Mouse (Mus musculus) G1E (cell line): Measurements from ENCODE around the gene Ptprh. TPM values are rescaled to one million over a fixed set of nuclear protein-coding genes. Genes with fewer than 3 reads are reported as not detected.

Source experiments
- ATAC-seq: 2 replicates; pipeline ENCODE4 v1.8.0; 2016; ENCODE audit warnings: mild to moderate bottlenecking; ENCODE audit not compliant: insufficient number of reproducible peaks, poor library complexity, low FRiP score, severe bottlenecking; ENCODE audit errors: extremely low read depth
- DNase-seq: peaks from one replicate; pipeline ENCODE4 v3.0.0; 2012; ENCODE audit warnings: low spot score
- H3K27me3 ChIP-seq: 2 replicates; pipeline ENCODE4 v1.6.1; 2012; ENCODE audit warnings: mild to moderate bottlenecking, low read length, inconsistent platforms; ENCODE audit not compliant: insufficient read depth
- H3K36me3 ChIP-seq: replicated peaks from 2 replicates; pipeline ENCODE3; 2012; ENCODE audit warnings: mild to moderate bottlenecking, inconsistent platforms
- H3K4me1 ChIP-seq: 2 replicates; pipeline ENCODE4 v1.6.1; 2012; ENCODE audit warnings: low read depth, low read length, inconsistent platforms, mixed read lengths; ENCODE audit not compliant: insufficient read depth
- H3K4me3 ChIP-seq: 2 replicates; pipeline ENCODE4 v1.5.1; 2012; ENCODE audit warnings: low read depth, mild to moderate bottlenecking, inconsistent platforms, low read length, moderate library complexity, mixed read lengths
- H3K9me3 ChIP-seq: replicated peaks from 2 replicates; pipeline ENCODE4 v1.6.1; 2012; ENCODE audit warnings: inconsistent platforms
- CTCF ChIP-seq: IDR thresholded peaks from 2 replicates; pipeline ENCODE4 v1.5.1; 2012; ENCODE audit warnings: low read depth, low read length, inconsistent platforms, mixed read lengths
- GATA1 ChIP-seq: IDR thresholded peaks from 2 replicates; pipeline ENCODE4 v1.6.1; 2012; ENCODE audit warnings: borderline replicate concordance, low read length, inconsistent platforms, mixed read lengths
- GATA2 ChIP-seq: IDR thresholded peaks from 2 replicates; pipeline ENCODE4 v1.6.1; 2012; ENCODE audit warnings: low read depth, low read length, inconsistent platforms, borderline replicate concordance
- POLR2AphosphoS5 ChIP-seq: IDR thresholded peaks from 2 replicates; pipeline ENCODE4 v1.6.1; 2012; ENCODE audit warnings: low read depth, low read length, inconsistent platforms; ENCODE audit not compliant: insufficient replicate concordance
- TAL1 ChIP-seq: conservative IDR thresholded peaks from 2 replicates; pipeline ENCODE4 v1.6.1; 2012; ENCODE audit warnings: low read depth, low read length, inconsistent platforms, mixed read lengths
- polyA plus RNA-seq: library from polyadenylated mRNA; stranded (reverse); fragments of >175 nt; gene quantifications from 2 replicates; pipeline ENCODE4 v1.2.3, GENCODE M21; 2012
- total RNA-seq, 2 experiments: library from RNA; stranded (forward) in 1 of 2; stranded (reverse) in 1 of 2; fragments of 200-1000 nt in 1 of 2; fragments of >200 nt in 1 of 2; fragmentation: Nextera tagmentation in 1 of 2; gene quantifications; 2 replicates each; pipeline ENCODE4 v1.2.3; 2014 to 2017

Gene Ptprh
- total and polyA plus RNA-seq, 3 experiments = 0.05 TPM; not detected in 2

DNA sequence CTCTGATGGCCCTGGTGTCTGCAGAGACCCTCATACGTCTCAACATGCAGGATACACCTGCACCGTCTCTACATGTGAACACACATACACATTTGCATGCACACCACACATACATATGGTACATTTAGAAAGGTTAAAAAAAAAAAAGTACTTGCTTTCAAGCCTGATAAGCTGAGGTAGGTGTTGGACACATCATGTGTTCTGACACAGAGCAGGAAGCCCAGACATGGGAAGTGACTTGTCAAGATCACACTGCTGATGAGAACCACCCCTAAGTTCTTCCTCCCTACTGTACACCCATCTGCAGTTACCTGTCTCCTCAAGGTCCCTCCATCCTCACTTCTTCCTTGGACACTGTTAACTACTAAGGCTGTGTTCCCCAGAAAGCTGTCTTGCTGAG lies 22.1 kb upstream of the Ptprh start:
- ATAC-seq (no peak), DNase-seq (no peak)
- Histone ChIP-seq H3K4me1 (peaks cover 65% of the 10 kb centered on the region), H3K4me3 (no peak overlapping the region), H3K9me3 (no peaks in the 10 kb centered on the region), H3K27me3 (no peaks in the 10 kb centered on the region), H3K36me3 (peaks cover 53% of the 10 kb centered on the region)
- TF ChIP-seq GATA1 = no peak
- no peak for TF ChIP-seq CTCF
- no peak for TF ChIP-seq GATA2
- TF ChIP-seq POLR2AphosphoS5 = peak; percentile 30; the same call in 1 of the 2 replicates
- TF ChIP-seq TAL1 = no peak

- Histone ChIP-seq H3K9me3 (no peaks in the 10 kb centered on the region), H3K4me3 (no peak overlapping the region), H3K27me3 (no peaks in the 10 kb centered on the region), H3K36me3 (peaks cover 42% of the 10 kb centered on the region), H3K4me1 (peaks cover 55% of the 10 kb centered on the region)
- no peak for TF ChIP-seq GATA1
- no peak for TF ChIP-seq GATA2
- DNase-seq (no peak), ATAC-seq (no peak)
These were observed 20.5 kb upstream of the Ptprh start for GRCm38 (mm10) chr7:4624343-4624742.

GRCm38 (mm10) chr7:4623544-4624189 lies 19.8 kb upstream of the Ptprh start:
- Histone ChIP-seq H3K36me3 (peaks cover 36% of the 10 kb centered on the region), H3K4me3 (no peak overlapping the region), H3K27me3 (no peaks in the 10 kb centered on the region), H3K9me3 (no peaks in the 10 kb centered on the region), H3K4me1 (peaks cover 48% of the 10 kb centered on the region)
- no peak for DNase-seq
- no peak for ATAC-seq
- TF ChIP-seq CTCF (0 out of 2 replicates have a peak, but pooled peaks have one; percentile 8), GATA2 (no peak)

DNA sequence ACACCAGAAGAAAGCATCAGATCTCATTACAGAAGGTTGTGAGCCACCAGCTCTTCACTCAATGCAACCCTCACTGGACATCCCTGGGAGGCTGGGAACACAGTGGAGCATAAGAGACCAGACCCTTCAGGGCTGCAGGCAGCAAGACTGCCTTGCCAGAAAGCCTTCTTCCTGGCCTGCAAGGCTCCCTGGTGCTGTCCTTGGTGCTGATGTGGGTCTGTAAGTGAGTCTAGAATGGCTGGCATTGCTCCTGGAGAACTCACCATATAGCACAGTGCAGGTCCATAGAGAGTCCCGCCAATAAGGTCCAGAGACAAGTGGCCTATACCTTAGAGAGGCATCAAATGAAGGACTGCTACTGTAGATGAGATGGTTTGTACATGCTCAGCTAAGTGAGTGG lies 16.1 kb upstream of the Ptprh start:
- DNase-seq = peak; percentile 27
- no peak for TF ChIP-seq CTCF
- TF ChIP-seq GATA2 = no peak
- TF ChIP-seq TAL1 = no peak
- no peak for TF ChIP-seq GATA1
- TF ChIP-seq POLR2AphosphoS5 = no peak

GRCm38 (mm10) chr7:4613740-4614403 lies 10.0 kb upstream of the Ptprh start:
- Histone ChIP-seq H3K9me3 (no peaks in the 10 kb centered on the region), H3K27me3 (peaks cover 39% of the 10 kb centered on the region), H3K4me3 (no peak overlapping the region), H3K36me3 (no peaks in the 10 kb centered on the region), H3K4me1 (no peaks in the 10 kb centered on the region; the same call in 1 of the 2 replicates)
- no peak for TF ChIP-seq TAL1
- TF ChIP-seq POLR2AphosphoS5 = no peak
- no peak for TF ChIP-seq GATA1
- TF ChIP-seq GATA2 = no peak
- no peak for TF ChIP-seq CTCF
- DNase-seq = no peak
- no peak for ATAC-seq

More for the DNA sequence above, 16.1 kb upstream of the Ptprh start:
- no peak overlapping the region for H3K4me3 ChIP-seq
- H3K36me3 ChIP-seq = peaks cover 5% of the 10 kb centered on the region
- no peaks in the 10 kb centered on the region for H3K9me3 ChIP-seq
- ATAC-seq = peak; percentile 25
- peaks cover 22% of the 10 kb centered on the region for H3K27me3 ChIP-seq
- peaks cover 16% of the 10 kb centered on the region; the same call in 1 of the 2 replicates for H3K4me1 ChIP-seq

DNA sequence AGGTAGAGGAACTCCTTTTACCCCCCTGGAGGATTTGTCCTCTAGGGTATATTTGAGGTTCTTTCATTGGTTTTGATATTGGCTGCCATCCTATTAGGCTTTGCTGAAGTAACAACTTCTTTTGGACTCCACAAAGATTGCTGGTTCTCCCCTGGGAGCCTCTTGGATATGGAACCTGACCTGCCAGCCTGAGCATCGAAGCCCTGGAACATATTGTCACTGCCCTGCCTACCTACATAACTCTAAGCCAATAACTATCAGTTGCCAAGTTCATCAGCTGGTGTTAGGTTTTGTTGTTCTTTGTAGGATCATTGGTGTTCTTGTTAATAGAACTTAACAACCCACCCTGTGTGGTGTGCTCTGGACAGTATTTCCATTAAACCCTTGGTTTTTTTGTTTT lies 9.1 kb upstream of the Ptprh start:
- ATAC-seq (no peak), DNase-seq (no peak)
- peaks cover 2% of the 10 kb centered on the region for H3K4me1 ChIP-seq
- H3K4me3 ChIP-seq = no peak overlapping the region
- no peaks in the 10 kb centered on the region for H3K9me3 ChIP-seq
- peaks cover 36% of the 10 kb centered on the region for H3K27me3 ChIP-seq
- no peaks in the 10 kb centered on the region for H3K36me3 ChIP-seq
- no peak for TF ChIP-seq GATA1
- TF ChIP-seq GATA2 = no peak
- TF ChIP-seq CTCF = no peak
- no peak for TF ChIP-seq POLR2AphosphoS5
- no peak for TF ChIP-seq TAL1
